Mouse (Mus musculus) adrenal gland, postnatal 36 days (tissue): ENCODE measurements around the gene Gm36210. TPM values are rescaled to one million over a fixed set of nuclear protein-coding genes. Genes with fewer than 3 reads are reported as not detected.

Experiments
- DNase-seq, 2 experiments: peaks; one replicate each; pipeline ENCODE4 v3.0.0; 2021; ENCODE audit warnings: mixed read lengths in 1 of 2
- total RNA-seq, 2 experiments: library from RNA; stranded (reverse); gene quantifications; 2 replicates each; pipeline ENCODE4 v1.2.3; 2021

Gm36210 gene
- total RNA-seq, 2 experiments from 2014 or later = not detected

GRCm38 (mm10) chr7:4922931-4923565, 16.7 kb upstream of the Gm36210 start:
- peak; percentile 39 to 60 for DNase-seq

GRCm38 (mm10) chr7:4922508-4922907, 16.2 kb upstream of the Gm36210 start:
- DNase-seq = peak; percentile 73 to 84

GRCm38 (mm10) chr7:4921824-4922482, 15.6 kb upstream of the Gm36210 start, which contains the start of gene Nat14:
TSS of gene Nat14 (plus strand) at chr7:4922028.
- DNase-seq = no peak

GRCm38 (mm10) chr7:4920976-4921823, 14.9 kb upstream of the Gm36210 start:
- no peak for DNase-seq

GRCm38 (mm10) chr7:4920496-4920895, 14.2 kb upstream of the Gm36210 start:
- DNase-seq = no peak

GRCm38 (mm10) chr7:4919971-4920370, 13.7 kb upstream of the Gm36210 start:
- DNase-seq = no peak

- no peak for DNase-seq
These were observed 12.8 kb upstream of the Gm36210 start for GRCm38 (mm10) chr7:4919096-4919495.

GRCm38 (mm10) chr7:4918681-4919080, 12.4 kb upstream of the Gm36210 start:
- DNase-seq = no peak

GRCm38 (mm10) chr7:4917494-4917893, 11.2 kb upstream of the Gm36210 start:
- DNase-seq = no peak

GRCm38 (mm10) chr7:4915669-4916416, 9.5 kb upstream of the Gm36210 start:
- DNase-seq = no peak

GRCm38 (mm10) chr7:4915007-4915665, 8.8 kb upstream of the Gm36210 start, which contains the start of gene Zfp628:
TSS of gene Zfp628 (plus strand) at chr7:4915217.
- peak; percentile 94 to 96 for DNase-seq

- DNase-seq = no peak
These were observed 5.9 kb upstream of the Gm36210 start for GRCm38 (mm10) chr7:4912248-4912647.

GRCm38 (mm10) chr7:4911561-4911960, 5.2 kb upstream of the Gm36210 start:
- peak; percentile 59 to 73 for DNase-seq

GRCm38 (mm10) chr7:4902404-4902803, 3.9 kb downstream of the Gm36210 start:
- no peak for DNase-seq

GRCm38 (mm10) chr7:4901171-4901570, 5.1 kb downstream of the Gm36210 start:
- peak in 1 of 2 experiments; percentile 44 for DNase-seq

GRCm38 (mm10) chr7:4900523-4900851, 5.8 kb downstream of the Gm36210 start:
- no peak for DNase-seq

- DNase-seq = peak; percentile 45 to 48
These were observed 6.4 kb downstream of the Gm36210 start for GRCm38 (mm10) chr7:4899649-4900522.

- DNase-seq = peak; percentile 13 to 42
These were observed 7.3 kb downstream of the Gm36210 start for GRCm38 (mm10) chr7:4898851-4899648.

- DNase-seq = no peak
These were observed 11.1 kb downstream of the Gm36210 start for GRCm38 (mm10) chr7:4895186-4895585.

GRCm38 (mm10) chr7:4886680-4887079, 19.6 kb downstream of the Gm36210 start:
- DNase-seq = no peak
